Mouse (Mus musculus): ENCODE measurements at regions not wholly inside any gene's neighbourhood (a gene's known extent, or its start where the extent isn't known, plus 50 kb on each side); places are given as distances from the start of the nearest gene placed in this dataset.

DNA sequence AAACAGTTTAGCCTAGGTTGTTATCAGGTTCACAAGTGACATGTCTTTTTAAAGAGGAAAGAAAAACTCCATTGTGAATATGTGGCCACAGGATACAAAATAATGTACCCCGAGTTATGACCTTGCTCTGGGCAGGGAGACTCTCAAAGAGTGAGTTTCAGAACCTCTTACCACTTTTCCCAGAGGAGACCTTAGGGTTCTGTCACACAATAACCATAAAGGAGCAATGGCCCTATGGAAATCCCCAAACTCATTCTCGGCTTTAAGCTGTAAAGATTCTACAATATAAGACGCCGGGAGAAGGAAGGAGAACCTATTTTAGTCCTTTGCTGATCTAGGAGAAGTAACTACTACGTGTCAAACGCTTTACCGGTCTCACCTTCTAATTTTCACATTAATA, 85.1 kb upstream of the Pcdh8 start:
- DNase-seq (ENCODE audit: extremely low spot score in 1 of 2, low spot score in 1 of 2): no peak

DNA sequence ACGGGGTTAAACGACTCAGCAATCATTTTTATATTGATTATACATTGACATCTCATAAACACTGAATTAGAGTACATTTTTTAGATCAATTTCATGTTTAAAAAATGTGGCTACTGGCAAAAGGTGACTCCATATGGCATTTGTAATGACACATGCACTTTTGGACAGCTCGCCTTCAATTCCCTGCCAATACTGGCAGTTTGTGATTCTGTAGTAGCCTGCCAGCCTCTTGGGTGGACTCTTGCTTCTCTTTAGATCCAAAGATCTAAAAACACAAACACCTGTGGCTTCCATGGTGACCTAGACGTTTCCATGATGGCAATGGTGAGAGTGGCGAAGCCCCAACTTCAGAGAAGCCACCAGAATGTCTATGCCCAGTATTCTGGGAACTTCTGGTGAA, 83.1 kb upstream of the Pcdh8 start:
- no peak for DNase-seq (ENCODE audit: extremely low spot score in 1 of 2, low spot score in 1 of 2)

DNA sequence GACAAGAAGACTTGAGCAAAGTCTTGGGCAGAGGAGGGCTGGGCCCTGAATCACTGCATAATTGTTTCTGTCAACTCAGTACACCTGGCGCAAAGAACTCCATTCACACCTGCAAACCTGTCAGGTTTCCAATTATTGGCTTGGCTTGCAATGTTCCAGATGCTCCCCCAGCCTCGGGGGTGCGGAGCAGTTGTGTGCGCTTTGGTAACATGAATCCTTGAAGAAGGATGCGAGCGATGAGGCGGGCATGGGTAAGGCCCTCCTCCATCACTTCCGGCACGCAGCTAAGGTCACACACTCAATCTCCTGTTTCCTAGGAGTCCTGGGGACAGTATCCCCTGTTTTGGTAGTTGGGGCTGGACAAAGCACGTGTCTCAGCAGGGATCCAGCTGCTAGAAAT, 81.6 kb upstream of the Pcdh8 start:
- DNase-seq (ENCODE audit: extremely low spot score in 1 of 2, low spot score in 1 of 2): no peak

DNA sequence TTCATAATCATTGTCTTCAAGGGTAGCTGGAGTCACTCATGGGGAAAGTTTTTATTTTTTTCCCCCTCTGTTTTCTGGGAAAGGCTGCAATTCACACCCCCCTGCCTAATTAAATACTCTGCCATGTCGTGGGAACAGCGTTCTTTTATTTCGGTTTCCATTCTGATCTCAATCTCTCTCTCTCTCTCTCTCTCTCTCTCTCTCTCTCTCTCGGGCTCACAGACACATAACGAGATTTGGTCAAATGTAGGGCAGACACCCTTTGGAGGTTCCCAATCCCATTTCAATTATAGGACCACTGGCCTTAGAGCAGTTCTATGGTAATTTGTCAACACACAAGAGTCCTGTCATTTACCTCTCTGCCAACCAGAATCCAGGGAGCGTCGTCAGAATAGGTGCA, 80.7 kb upstream of the Pcdh8 start:
- no peak for DNase-seq (ENCODE audit: extremely low spot score in 1 of 2, low spot score in 1 of 2)

DNA sequence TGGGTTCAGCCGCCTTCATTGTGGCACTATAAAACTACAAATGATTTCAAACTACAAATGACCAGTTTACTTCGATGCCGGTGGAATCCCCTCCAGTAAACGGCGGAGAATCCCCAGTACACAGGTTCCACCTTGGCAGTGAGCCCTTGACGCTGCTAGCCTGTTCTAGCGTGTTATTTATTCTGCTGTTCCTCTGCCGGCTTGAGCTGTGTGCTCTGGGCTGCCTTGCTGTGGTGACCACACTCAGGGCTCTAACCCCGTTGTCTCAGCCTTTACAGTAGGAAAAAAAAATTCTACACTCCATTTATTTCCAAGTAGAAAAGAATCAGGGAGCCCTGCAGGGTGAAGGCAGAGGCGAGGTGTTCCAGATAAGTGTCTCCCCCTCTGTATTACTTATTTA, 80.1 kb upstream of the Pcdh8 start:
- no peak for DNase-seq (ENCODE audit: extremely low spot score in 1 of 2, low spot score in 1 of 2)

DNA sequence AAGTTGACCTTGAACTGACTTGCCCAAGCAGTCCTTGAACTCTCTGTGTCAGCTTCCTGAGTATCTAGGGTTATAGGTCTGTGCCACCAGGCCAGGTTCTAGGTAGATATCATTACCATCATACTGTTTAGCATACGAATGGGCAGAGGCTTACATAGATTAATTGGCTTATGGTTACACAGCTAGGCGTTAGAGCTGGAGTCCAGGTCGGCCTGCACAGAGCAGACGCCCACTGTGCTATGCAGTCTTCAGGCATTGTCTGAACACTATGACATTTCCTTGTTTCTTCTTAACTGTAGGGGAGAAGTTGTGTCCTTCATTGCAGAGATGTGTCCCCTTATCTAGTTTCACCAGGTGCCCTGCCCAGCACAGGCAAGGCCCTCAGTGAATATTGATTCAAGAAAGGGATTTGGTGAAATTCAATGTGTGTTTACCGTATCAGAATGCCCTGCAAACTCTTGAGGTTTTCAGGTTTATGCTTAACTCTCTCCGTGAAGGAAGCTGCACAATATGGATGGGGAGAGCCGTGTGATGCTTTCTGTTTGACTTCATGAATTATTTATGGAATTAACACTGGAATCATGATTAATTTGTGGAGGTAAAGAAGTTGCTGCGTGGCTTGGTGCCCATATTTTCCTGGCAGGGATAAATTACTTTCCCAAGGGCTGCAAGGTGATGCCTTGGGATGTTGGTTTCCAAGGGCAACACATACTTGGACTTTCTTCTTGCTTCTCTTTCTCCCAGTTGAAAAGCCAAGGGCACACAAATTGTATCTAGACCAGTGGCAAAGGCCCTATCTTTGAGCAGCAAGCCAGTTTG, 78.7 kb upstream of the Pcdh8 start:
- no peak for DNase-seq (ENCODE audit: extremely low spot score in 1 of 2, low spot score in 1 of 2)

DNA sequence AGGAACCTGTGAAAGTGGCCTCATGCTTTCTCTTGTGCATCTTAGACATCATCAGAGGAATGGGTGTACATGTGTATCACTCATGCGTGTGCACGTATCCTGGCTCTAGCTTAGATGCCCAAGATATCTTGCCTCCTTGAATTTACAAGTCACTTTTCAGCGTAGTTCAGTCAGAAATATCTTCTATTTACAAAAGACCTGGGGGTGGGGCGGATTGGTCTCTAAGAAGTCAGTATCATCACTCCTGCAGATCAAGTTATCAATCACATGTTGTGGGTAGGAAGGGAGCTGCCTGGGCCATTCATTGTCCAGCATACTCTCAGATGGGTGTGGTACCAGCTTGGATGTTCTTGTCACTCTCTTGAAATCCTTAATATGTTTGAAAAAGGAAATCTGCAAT, 77.0 kb upstream of the Pcdh8 start:
- DNase-seq (ENCODE audit: extremely low spot score in 1 of 2, low spot score in 1 of 2): no peak

DNA sequence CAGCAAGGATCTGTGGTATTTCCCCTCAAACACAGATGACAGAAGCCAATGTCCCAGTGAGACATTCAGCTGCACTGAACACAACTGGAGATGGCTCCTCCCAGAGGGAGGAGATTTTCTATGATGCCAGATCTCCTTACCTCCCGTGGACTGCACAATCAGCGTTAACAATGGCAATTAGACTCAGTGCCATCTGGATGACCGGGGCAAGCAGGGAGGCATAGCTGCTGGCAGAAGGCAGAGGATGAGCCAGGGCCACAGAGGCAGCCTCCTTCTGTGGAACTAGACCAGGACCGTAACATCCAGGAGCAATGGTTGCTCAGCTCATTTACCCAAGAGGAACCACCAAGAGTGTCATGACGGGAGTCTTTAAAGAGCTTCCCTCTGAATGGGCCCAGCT, 73.2 kb upstream of the Pcdh8 start:
- no peak for DNase-seq (ENCODE audit: extremely low spot score in 1 of 2, low spot score in 1 of 2)

DNA sequence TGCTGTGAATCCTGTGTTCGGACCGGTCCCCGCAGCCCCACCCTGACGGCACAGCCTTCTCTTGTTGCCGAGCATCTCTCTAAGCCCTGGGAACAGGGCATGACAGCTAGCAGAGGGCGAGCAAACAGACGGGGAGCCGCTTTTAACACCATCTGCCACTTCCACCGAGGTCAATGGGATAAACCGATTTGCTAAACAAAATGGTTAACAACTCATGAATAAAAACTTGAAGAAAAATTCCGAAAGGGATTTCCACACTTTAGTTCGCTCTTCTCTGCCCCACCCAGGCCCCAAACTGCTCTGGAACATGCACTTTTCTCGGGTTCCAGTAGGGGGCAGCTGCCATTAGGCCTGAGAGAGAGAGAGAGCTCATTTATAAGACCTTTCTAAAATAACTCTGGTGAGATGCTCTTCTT, 72.0 kb upstream of the Pcdh8 start:
- peak in 1 of 2 experiments; percentile 57 for DNase-seq (ENCODE audit: extremely low spot score in 1 of 2, low spot score in 1 of 2)

DNA sequence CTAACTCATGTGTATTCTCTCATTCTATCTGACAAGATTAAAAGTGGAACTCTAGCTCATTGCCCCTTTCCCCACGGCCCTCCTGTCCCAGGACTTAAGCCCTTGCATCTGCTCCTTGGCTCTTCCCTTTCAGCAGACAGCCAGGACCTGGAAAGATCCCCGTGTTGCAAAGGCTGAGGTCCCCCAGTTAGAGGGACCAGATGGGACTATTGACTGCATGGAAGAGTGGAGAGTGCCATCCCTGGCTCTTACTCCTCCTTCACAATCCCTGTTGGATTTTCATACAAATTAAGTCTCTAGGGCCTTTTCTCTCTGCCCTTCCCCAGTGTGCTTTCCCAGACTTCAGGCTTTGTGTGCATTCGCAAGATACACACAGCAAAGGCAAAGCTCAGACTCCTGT, 71.6 kb upstream of the Pcdh8 start:
- DNase-seq (ENCODE audit: extremely low spot score in 1 of 2, low spot score in 1 of 2): no peak

DNA sequence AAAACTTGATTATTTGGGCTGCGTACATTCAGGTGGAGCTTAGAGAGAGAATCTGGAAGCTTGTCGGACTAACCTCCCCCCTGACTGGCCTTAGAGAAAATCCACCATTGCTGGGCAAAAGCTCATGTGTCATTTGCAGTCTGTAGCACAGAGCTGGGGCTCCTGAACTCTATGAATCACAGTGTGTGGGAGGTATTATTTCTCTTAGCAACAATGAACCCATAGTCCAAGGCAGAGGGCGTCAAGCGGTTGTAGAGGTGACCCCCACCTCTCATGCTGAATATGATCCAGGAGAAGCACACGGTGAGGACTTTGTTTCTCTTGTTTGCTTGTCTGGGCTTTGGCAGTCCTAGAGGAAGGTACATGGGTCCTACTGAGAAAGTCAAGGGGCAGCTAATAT, 66.0 kb upstream of the Pcdh8 start:
- no peak for DNase-seq (ENCODE audit: extremely low spot score in 1 of 2, low spot score in 1 of 2)

DNA sequence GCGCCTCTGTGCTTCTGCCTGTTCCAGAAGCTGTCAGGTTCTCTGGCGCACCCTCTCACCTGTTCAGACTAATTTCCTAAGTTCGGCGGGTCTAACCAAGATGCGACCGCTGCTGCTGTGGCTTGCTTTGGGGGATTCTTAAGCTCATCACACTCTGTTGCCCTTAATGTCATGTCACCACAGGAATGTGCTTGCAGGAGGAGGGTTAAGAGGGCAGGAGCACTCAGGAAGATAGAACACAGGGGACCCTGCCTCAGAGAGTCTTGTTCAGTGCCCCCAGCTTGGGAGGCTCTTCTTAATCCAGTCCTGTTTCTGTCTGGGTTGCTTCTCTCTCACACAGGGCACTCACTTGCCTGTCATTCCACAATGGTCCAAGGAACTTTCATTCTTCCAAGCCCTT, 65.1 kb upstream of the Pcdh8 start:
- no peak for DNase-seq (ENCODE audit: extremely low spot score in 1 of 2, low spot score in 1 of 2)

DNA sequence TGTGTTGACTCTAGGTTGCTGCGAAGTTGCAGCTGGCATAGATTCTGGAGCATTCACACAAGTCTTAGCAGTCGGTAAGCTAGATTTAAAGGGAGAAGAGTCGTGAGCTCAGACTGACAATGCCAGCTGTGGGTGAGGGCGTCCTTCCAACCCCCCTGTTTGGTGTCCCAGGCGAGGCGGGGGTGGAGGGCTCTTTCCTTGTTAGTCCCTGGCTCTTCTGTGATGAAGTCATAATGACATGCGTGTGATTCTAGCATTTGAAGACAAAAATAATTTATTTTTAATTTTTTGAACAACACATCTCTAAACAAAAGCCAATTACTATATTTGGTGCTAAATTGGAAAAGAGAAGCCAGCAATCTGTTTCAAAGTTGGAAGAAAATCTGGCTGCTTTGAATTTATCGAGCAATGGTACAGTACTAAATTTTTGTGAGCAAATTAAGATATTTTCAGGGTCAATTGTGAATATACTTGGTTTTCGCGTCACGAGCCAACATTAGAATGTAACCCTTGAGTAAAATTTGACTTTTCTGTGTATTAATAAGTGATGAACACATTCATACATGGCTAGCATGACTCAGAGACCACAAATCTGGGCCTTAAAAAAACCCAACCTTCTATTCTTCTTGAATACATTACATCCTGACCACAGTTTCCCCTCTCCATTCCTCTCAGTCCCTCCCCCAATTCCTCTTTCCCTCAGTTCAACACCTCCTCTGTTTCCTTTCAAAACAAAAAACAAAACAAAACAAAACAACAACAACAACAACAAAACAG, 53.7 kb upstream of the Pcdh8 start:
- peak; percentile 14 to 58 for DNase-seq (ENCODE audit: extremely low spot score in 1 of 2, low spot score in 1 of 2)

DNA sequence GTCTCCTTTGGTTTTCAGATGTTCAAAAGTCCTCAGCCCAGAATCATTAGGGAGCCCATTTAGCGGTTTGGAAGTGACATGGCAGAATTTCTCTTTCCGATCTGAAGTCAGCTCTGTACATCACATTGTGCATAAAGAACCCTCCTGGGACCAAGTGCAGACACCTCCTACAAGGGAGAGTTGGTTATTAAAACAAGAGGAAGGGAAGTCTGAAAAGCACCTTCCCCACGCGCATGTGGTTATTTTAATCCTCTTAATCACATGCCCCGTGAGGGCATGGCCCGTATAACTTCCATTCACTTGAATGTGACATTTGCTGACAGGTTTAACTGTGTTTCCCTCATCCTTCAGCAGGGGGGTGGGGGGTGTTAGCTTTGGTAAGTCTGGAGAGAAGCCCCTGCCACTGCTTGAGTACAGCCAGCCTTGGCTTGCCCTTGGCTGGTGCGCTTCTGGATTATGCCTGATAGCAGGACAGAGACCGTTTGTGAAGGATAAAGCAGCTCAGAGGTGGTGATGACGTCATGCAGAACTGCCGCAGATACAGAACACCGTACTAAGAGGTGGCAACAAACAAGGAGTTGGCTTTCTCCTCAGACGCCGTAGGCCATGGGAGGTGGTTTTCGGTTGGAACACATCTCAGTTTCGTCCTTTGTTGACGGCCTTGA, 51.5 kb upstream of the Pcdh8 start:
- no peak for DNase-seq (ENCODE audit: extremely low spot score in 1 of 2, low spot score in 1 of 2)

DNA sequence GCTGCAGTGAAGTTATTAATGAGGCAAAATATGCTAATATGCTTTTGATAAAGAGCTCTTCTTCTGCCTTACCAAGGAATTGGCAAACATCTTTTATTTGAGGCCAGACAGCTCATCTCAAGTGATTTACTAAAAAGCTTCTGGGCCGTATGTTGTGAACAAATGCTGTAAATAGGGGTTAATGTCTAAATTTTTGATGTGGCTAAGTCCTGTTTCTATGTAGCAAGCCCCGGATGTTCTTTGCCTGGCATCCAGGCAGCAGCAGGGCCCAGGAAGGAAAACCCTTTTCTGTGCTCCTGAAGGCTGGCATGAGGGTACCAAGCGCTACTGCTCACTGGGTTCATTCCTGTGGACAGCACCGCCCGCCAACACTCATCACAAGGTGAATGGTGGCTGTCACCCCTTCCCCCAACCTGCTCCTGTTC, 50.9 kb upstream of the Pcdh8 start:
- no peak for DNase-seq (ENCODE audit: extremely low spot score in 1 of 2, low spot score in 1 of 2)

DNA sequence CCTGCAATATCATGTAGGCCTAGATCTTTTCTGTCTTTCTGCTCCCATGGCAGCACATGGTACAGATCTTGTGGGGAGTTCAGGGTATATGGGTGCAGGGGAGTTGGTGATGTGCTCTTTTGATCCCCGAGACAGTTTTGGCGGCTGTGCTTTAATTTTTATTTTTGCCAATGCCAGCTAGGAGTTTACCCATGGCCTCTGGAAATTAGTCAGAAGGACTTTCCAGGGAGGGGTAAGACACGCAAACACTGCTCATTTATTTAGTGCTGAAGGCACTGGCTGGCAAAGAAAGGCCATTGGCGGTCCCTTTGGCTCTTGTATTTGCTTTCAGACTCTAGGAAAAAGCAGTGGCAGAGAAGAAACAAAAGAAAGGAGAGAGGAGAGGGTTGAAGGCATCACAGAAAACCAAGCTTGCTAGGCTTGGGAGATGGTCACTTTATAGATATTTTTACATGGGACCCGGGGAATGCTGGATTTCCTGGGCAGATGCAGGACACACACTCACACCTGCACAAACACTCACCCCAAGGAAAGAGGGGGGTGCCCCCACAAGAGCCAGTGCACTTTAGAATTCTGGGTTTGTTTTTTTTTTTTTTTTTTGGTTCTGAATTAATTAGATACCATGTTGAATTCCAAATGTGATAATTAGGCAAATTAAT, 50.4 kb upstream of the Pcdh8 start:
- no peak for DNase-seq (ENCODE audit: extremely low spot score in 1 of 2, low spot score in 1 of 2)

All from frontal cortex, adult 2 months (tissue).